Mouse (Mus musculus): ENCODE results near the gene Tnxb.

GRCm38 (mm10) chr17:34675205-34676092 lies 5.1 kb downstream of the Tnxb start:
- TF ChIP-seq CTCF (IDR thresholded peaks at IDR 0.05; ENCODE audit: low read depth, low read length) (no peak), POLR2A (IDR thresholded peaks at IDR 0.05; ENCODE audit: borderline replicate concordance, low read depth, low read length) (no peak)
